Mouse (Mus musculus) T-cell, adult 66 days (primary cell): ENCODE results near the gene Eomes. TPM values are rescaled to one million over a fixed set of nuclear protein-coding genes. Genes with fewer than 3 reads are reported as not detected.

Experiments used
- total RNA-seq, 2 experiments: library from RNA; stranded (reverse); gene quantifications; 3 replicates in 1 of 2; 4 replicates in 1 of 2; pipeline ENCODE4 v1.2.4; 2023

Gene Eomes
- total RNA-seq, result 10 to 100 TPM; 24.4 to 25.4 TPM

GRCm38 (mm10) chr9:118477961-118478360 is at the start of gene Eomes:
Eomes (plus strand) TSS chr9:118478212.

GRCm38 (mm10) chr9:118506020-118506403 is 28.0 kb downstream of the Eomes start, which contains the start of gene Golga4:
Golga4 (plus strand) TSS chr9:118506267.

Other genes with a start within 250 kb of the Eomes start
- gene Golga4, start 28.1 kb downstream of the Eomes start, total RNA-seq, result 100 to 1,000 TPM; 107 to 119 TPM
- gene Itga9, start 128.5 kb downstream of the Eomes start, total RNA-seq, result 1 to 10 TPM; 1.6 to 1.8 TPM